Mouse (Mus musculus) heart, adult 8-10 months (tissue): ENCODE measurements around the gene Gm3417. TPM values are rescaled to one million over a fixed set of nuclear protein-coding genes. Genes with fewer than 3 reads are reported as not detected.
A peak's percentile ranks its signal among the peaks of the same experiment; 100 is the strongest.
"Not testable (repeated sequence)": the region's sequence is repeated elsewhere in the genome, so short reads cannot be mapped to it uniquely, and the experiment has no call there.

Source experiments
- DNase-seq: peaks from one replicate; pipeline ENCODE4 v3.0.0; 2022; ENCODE audit warnings: low spot score
- total RNA-seq, 4 experiments: library from RNA; stranded (reverse); gene quantifications; 2 replicates each; pipeline ENCODE4 v1.2.4; 2022

Gene Gm3417
- under 1 TPM in 1 of 4 experiments, not detected in 3; 0.75 TPM for total RNA-seq

- not testable (repeated sequence) for DNase-seq
Observed at GRCm38 (mm10) chr17:14978362-14979038, at the start of gene Gm3417, which contains the start of gene 9030025P20Rik. Gm3417 (minus strand) TSS chr17:14978790. 9030025P20Rik (plus strand) TSS chr17:14978468.

GRCm38 (mm10) chr17:15025513-15025912 is 46.9 kb upstream of the Gm3417 start:
- not testable (repeated sequence) for DNase-seq

GRCm38 (mm10) chr17:15024502-15025193 is 46.1 kb upstream of the Gm3417 start:
- not testable (repeated sequence) for DNase-seq

GRCm38 (mm10) chr17:15023878-15024492 is 45.4 kb upstream of the Gm3417 start:
- not testable (repeated sequence) for DNase-seq

GRCm38 (mm10) chr17:15021503-15022220 is 43.1 kb upstream of the Gm3417 start:
- DNase-seq, result peak; percentile 33

GRCm38 (mm10) chr17:15009706-15010413 is 31.3 kb upstream of the Gm3417 start, which contains the start of gene Gm3435:
Gm3435 (plus strand) TSS chr17:15010176.
- not testable (repeated sequence) for DNase-seq

GRCm38 (mm10) chr17:15009088-15009487 is 30.5 kb upstream of the Gm3417 start:
- DNase-seq, result not testable (repeated sequence)

GRCm38 (mm10) chr17:15000047-15000446 is 21.5 kb upstream of the Gm3417 start:
- DNase-seq, result not testable (repeated sequence)

- not testable (repeated sequence) for DNase-seq
Observed at GRCm38 (mm10) chr17:14994140-14994539, 15.6 kb upstream of the Gm3417 start.

- not testable (repeated sequence) for DNase-seq
Observed at GRCm38 (mm10) chr17:14993139-14993832, 14.7 kb upstream of the Gm3417 start.

GRCm38 (mm10) chr17:14992522-14993138 is 14.0 kb upstream of the Gm3417 start:
- DNase-seq, result not testable (repeated sequence)

GRCm38 (mm10) chr17:14990116-14990702 is 11.6 kb upstream of the Gm3417 start:
- DNase-seq, result not testable (repeated sequence)

GRCm38 (mm10) chr17:14977718-14978361 is 750 bp downstream of the Gm3417 start:
- DNase-seq, result not testable (repeated sequence)

- DNase-seq, result not testable (repeated sequence)
Observed at GRCm38 (mm10) chr17:14968373-14968913, 10.1 kb downstream of the Gm3417 start.

GRCm38 (mm10) chr17:14961557-14962154 is 16.9 kb downstream of the Gm3417 start:
- not testable (repeated sequence) for DNase-seq

GRCm38 (mm10) chr17:14960951-14961556 is 17.5 kb downstream of the Gm3417 start, which contains the start of gene Phf10:
Phf10 (minus strand) TSS chr17:14961273.
- DNase-seq, result not testable (repeated sequence)

- no peak for DNase-seq
Observed at GRCm38 (mm10) chr17:14960520-14960919, 18.1 kb downstream of the Gm3417 start.

- no peak for DNase-seq
Observed at GRCm38 (mm10) chr17:14959979-14960378, 18.6 kb downstream of the Gm3417 start.
